Mouse (Mus musculus) spleen, embryonic (tissue): Measurements from ENCODE around the gene Lmln.
"Not testable (repeated sequence)": the region's sequence is repeated elsewhere in the genome, so short reads cannot be mapped to it uniquely, and the experiment has no call there.

ENCODE experiments used
- CTCF ChIA-PET: fragments of 350-600 bp; sonication (Branson Sonifier 250); formaldehyde crosslinking; loops from one replicate; lab custom pipeline; 2022; lab: Charles Lee

Lmln gene

DNA sequence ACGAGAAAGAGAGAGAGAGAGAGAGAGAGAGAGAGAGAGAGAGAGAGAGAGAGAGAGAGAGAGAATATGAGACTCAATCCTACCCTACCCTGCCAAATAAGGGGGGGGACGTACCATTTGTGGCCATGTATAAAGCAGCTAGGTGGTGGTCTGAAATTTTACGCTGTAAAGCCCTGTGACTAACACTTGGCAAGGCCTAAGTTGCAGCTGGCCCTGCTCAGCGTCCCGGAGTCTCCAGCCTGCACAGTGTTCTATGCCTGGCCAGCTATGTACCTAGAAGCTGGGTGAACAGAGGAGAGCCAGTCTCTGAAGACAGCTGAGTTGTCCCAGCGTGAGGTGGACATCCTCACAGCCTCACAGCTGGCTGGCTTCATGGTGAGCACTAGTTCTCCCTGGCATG lies 64.7 kb downstream of the Lmln start:
- CTCF ChIA-PET: interaction anchor here (0.7 kb wide), 1 partner anchor 492 kb away, joined by 7 read pairs; no protein-coding TSS in a partner anchor

DNA sequence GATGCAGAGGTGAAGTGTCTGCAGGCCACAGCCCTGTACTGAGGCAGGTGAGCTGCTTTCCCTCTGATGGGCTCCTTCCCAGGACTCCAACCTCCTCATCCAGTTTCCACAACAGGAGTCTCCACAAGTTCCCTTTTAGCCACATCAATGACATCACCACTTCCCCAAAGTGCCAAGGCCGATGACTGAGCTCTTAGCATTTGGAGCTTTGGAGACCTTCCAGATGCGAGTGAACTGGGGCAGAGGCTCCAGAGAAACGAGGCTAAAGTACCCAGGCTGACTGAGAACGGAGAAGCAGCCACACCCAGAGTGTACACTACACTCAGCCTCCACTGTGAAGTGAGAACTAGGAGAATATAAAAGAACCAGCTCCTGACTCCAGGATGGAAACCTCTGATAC lies 68.4 kb downstream of the Lmln start:
- CTCF ChIA-PET: no interaction called here

DNA sequence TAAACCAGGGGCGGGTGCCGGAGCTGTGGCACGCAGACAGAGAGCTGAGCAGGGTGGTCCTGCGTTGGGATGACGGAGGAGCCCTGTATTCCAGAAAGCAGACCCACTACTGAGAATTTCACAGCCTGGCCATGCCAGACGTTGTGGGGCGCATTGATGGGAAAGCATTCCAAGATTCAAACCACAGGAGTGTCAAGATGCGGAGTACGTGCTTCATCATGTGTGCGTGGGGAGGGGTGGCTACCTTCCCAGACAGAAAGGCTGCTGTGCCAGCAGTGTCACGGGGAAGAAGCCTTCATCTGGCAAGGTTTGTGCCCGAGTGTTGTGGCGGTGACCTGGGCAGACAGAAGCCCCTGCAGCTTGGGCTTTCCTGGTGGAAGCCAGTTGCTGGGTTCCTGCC lies 70.9 kb downstream of the Lmln start:
- CTCF ChIA-PET: no interaction called here

DNA sequence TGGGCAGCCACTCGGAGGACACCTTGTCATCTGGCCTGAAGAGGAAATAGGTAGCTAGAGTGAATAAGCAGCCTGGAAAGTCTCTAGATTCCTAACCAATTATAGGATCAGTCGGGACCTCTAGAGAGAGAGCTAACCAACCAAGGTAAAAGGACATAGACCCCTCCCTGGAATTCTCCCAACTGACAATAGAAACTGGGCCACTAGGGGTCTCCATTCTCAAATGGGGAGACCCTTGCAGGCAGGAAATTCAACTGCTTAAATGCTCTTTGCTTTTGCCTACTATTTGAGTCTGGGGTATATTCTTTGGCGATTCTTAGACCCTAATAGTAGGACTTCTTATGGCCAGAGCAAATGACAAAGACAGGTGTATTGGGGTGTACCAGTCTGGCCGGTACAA lies 72.8 kb downstream of the Lmln start:
- CTCF ChIA-PET: no interaction called here

DNA sequence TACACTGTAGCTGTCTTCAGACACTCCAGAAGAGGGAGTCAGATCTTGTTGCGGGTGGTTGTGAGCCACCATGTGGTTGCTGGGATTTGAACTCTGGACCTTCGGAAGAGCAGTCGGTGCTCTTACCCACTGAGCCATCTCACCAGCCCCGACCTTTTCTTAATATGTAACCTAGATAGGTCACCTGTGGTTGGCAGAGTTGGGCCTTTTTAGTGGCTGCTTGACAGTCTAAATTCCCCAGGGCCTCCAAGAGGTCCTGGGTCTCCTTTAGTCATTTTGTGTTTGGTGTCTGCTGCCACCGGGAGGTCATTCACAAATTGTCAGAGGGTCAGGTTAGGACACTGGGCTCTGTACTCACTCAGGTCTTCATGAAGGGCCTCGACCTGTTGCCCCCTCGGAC lies 76.7 kb downstream of the Lmln start:
- CTCF ChIA-PET: interaction anchor here (0.6 kb wide), 2 partner anchors 126 to 267 kb away, joined by 5 to 8 read pairs; no protein-coding TSS in a partner anchor

DNA sequence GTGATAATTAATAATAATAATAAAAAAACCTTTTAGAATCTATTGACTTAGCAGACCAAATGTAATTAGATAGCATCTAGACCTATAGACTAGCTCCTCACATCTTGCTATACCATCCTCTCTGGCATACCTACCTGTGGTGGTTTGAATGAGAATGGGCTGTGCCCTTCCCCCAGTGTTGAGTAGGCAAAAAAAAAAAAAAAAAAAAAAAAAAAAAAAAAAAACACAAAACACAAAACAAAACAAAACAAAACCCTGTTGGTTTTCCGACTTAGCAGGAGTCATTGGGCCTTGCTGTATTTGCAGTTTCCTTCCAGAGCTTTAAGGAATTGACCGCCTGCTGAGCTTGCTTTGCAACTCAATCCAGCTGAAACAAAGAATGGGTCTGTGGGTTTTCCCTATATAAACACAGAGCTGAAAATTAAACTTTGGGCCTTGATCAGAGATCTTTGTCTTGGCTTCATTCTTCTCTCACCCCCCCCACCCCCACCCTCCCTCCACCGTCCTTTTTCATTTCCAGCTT lies 79.5 kb downstream of the Lmln start:
- CTCF ChIA-PET: no interaction called here

DNA sequence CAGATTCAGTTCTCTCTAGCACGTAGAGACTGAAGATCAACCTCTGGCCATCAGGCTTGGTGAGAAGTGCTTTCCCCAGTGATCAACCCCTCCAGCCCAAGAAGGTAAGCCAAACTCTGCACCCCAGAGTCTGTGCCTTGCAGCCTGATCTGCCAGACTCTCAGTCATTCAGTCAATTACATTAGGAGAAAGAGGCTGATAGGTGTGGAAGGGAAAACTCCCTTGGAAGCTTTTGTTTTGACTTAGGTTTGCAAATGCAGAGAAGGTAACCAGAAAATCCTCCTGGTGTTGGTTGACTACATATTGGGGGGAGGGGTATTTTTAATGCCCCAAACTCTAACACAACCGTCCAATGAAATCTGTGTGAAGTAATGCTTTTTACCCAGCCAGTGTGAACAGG lies 81.1 kb downstream of the Lmln start:
- CTCF ChIA-PET: no interaction called here

DNA sequence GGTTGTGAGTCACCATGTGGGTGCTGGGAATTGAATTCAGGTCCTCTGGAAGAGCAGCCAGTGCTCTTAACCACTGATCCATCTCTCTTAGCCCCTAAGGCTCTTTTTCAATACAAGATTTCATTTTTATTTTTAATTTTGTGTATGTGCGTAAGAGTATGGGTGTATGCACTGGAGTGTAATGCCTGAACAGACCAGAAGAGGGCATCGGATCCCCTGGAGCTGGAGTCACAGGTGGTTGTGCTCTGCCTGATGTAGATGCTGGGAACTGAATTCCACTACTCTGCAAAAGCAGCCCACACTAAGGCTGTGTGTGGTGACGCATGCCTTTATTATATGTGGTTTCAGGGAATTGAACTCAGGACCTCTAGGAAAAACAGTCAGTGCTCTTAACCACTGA lies 83.9 kb downstream of the Lmln start:
- CTCF ChIA-PET: no interaction called here

DNA sequence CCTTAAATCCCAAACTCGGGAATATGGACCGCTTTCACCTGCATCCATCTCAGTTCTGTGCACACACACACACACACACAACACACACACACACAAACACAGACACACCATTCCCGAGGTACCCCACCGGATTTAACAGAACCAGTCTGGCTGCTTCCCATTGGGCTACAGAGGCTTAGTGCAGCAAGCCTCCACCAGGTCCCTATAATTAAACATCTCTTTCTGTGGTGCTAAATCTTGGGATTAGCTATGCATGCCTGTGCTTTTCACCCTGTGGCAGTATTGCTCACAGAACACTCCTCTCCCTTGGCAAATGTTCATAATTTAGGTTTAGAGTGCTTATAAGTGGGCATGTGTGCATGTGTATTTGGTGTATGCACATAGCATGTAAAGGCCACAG lies 85.8 kb downstream of the Lmln start:
- CTCF ChIA-PET: no interaction called here

DNA sequence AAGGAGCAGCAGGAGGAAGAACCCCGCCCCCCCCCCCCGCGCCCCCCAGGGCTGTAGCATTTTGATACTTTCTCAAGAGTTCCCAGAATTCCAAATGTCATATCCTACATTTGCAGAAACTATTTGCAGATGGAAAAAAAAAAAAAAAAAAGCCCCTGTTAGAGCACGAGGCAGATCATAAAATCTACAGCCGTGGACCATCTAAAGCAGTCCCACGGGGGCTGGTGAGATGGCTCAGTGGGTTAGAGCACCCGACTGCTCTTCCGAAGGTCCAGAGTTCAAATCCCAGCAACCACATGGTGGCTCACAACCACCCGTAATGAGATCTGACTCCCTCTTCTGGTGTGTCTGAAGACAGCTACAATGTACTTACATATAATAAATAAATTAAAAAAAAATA lies 88.6 kb downstream of the Lmln start:
- CTCF ChIA-PET: not testable (repeated sequence)

DNA sequence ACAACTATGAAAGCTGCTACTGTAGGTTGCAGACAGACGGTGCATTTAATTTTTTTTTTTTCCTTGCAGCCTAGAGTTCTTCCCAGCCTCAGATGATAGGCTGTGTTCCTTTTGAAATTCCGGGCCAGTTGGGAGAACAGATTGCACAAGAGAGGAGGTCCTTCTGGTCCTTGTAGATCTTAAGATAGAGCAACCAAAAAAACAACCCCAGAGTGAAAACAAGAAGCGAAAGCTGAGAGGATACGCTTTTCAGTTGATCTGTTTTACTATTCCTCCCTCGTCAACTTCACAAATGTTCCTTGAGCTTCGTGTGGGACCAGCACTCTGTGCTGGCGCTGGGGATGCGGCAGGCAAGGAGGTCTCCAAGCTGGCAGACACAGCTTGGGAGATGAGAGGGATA lies 89.2 kb downstream of the Lmln start:
- CTCF ChIA-PET: no interaction called here

DNA sequence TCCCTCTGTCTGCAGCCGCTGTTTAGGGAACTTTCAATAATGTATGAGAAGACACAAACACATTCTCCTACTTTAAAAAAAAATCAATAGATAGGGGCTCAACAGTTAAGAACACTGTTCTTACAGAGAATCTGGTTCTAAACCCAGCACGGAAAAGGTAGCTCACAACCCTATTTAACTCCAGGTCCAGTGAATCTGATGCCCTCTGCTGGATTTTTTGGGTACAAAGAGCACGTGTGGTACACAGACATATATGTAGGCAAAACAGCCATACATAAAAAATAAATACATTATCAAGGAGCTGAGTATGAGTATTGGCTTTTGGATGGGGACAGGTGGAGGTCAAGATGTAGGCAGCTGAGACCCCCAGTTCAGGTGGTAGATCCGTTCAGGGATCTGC lies 92.7 kb downstream of the Lmln start:
- CTCF ChIA-PET: interaction anchor here (0.5 kb wide), 1 partner anchor 40 kb away, joined by 3 read pairs; no protein-coding TSS in a partner anchor

DNA sequence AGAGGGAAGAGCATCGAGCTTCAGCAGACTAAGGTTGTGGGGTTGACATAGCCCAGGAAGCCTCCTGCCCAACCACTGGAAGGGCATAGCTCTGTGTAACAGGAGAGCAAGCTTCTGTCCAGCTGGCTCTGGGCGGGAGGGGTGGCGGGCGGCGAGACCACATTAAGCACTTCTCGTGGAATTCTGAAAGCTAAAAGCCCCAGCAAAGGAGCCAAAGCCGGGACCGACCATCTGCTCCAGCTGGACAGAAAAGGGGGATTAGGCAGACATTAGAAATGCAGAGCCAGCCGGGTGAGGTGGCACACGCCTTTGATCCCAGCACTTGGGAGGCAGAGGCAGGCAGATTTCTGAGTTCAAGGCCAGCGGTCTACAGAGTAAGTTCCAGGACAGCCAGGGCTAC lies 95.7 kb downstream of the Lmln start:
- CTCF ChIA-PET: no interaction called here

DNA sequence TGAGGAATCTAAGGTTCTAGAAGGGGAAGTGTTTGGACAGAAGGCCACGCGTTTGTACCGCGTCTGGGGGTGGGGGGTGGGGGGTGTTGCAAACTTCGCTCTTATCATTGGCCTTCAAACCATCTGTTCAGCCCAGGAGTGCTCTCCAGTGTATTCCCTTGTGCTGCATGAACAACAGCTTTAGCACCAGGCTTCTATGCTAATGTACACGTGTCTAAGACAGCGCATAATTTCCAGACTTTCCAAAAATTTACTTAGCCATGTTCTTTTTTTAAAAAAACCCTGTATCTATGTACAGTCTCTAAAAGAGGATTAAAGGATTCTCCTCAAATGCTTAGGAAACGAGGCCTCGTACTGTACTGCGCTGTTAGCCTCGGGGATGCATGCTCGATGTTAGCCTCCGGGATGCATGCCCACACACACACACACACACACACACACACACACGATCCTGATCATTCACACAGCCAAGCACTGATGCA lies 96.3 kb downstream of the Lmln start:
- CTCF ChIA-PET: no interaction called here

DNA sequence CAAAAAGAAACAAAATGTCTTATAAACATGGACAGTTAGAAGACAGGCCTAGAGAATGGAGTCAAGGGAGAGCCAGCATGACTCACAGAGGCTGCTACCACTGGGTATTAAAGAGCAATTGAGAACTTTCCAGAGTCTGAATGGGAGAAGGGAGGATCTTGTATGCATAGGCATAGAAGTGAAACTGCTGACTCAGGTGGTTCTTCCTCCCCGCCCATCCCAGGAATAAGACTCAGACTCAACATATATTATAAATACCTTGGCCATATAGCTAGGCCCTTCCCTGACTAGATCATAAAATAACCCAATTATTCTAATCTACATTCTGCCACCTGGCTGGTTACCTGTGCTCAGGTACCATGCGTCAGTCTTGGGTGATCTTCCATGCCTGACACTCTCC lies 97.0 kb downstream of the Lmln start:
- CTCF ChIA-PET: no interaction called here

DNA sequence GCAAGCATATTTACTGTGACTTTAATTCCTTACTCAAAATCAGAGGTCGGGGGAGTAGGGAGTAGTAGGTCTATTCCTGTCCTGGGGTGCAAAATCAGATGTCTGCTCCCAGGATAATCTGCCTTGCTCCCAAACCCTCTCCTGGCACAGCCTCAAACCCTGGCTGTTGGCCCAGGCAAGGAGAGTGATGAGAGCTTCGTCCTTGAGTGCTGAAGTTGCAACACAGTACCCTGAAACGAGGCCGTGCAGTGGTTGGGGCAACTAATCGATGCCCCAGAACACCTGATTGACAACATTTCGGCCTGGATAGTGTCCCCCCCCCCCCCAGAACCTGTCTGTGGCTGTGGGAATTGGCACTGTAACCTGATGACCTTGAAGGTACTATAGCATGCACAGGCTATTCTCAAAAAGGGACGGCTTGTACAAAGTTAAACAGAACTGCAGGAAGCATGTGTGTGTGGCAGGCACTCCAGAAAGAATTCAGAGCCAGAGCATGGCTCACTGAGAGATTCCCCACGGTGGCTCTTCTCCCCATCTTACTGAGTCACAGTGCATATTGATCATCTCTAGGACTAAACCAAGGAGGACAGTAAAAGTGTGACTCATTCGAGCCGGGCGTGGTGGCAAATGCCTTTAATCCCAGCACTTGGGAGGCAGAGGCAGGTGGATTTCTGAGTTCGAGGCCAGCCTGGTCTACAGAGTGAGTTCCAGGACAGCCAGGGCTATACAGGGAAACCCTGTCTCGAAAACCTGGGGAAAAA lies 101.2 kb downstream of the Lmln start:
- CTCF ChIA-PET: no interaction called here

DNA sequence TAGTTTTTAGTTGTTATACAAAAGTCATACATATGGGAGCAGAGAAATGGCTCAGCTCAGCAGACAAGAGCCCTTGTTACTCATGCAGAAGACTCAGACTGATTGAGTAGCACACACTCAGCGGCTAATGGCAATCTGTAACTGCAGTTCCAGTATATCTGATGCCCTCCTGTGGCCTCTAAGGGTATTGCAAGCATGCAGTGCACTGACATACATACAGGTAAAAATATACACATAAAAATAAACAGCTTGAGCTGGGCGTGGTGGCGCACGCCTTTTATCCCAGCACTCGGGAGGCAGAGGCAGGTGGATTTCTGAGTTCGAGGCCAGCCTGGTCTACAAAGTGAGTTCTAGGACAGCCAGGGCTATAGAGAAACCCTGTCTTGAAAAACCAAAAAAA lies 104.0 kb downstream of the Lmln start:
- CTCF ChIA-PET: not testable (repeated sequence)

DNA sequence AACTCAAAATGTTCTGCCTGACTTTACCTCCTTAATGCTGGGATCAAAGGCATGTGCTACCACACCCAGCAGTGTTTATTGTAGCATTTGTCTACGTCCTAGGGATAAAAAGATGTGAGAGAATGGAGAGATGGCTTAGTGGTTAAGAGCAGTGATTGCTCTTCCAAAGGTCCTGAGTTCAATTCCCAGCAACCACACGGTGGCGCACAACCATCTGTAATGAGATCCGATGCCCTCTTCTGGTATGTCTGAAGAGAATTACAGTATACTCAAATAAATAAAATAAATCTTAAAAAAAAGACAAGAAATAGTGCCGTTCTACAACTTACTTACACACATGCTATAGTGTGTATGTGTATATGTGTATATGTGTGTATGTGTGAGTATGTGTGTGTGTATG lies 105.2 kb downstream of the Lmln start:
- CTCF ChIA-PET: no interaction called here

DNA sequence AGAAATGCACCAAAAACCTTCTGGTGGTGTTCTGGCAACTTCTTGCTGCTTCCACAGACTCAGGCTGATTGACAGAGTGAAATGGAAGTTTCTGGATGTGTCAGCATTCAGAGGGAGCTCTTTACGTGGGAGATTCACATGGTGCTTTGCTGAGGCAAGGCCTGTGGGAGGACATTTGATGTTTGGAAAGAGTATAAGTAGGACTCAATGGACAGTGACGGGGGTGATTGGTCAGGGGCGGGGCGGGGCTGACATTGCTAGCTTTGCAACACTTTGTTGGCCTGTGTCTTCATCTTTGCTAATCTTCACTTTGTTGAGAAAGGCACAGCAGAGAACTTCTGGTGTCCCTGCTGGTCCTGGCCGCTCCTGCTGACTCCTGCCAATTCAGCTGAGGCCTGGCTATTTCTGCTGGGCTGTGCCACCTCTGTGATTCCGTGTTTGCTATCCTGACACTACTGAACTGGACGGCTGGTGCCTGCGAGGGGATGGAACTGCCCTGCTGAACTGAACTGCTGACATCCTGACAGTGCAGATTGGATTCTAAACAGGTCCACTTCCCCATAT lies 107.2 kb downstream of the Lmln start:
- CTCF ChIA-PET: interaction anchor here (0.5 kb wide), 1 partner anchor 265 kb away, joined by 4 read pairs; no protein-coding TSS in a partner anchor

DNA sequence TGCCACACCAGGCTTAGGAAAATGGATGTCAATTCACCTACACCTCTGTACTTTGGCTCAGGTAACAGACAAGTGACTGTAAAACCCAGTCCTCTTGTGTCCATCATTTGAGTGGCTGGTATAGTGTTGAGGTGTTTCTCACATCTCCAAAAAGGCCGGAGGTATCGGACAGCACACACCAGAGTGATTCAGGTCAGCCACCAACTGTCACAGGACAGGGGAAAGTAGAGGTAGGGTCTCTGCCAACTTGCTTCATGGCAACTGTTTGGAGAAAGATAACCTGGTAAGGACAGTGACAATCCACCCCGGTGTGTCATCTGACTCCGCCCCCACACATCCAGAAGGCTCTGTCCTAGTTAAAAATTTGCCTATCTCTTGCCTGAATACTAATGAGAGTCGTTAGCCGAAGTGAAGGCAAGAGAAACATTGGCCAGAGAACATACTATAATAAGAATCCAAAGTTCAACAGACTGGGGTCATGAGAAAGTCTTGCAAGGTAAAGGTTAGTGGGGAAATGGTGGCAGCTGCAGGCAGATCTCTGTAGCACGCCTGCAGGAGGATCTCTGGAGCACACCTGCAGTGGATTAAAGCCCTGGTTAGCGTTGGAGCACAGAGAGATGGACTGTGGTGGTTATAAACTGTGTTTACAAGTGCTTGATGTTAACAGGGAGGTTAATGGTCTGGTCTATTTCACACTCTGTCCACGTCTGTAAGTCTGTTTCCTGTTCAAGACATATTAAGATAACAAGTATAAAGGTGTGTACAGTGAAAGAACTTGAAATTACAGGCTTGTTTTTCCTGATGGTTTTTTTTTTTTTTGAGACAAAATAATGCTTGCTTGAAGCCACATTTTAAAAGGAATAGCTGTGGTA lies 108.6 kb downstream of the Lmln start:
- CTCF ChIA-PET: no interaction called here

DNA sequence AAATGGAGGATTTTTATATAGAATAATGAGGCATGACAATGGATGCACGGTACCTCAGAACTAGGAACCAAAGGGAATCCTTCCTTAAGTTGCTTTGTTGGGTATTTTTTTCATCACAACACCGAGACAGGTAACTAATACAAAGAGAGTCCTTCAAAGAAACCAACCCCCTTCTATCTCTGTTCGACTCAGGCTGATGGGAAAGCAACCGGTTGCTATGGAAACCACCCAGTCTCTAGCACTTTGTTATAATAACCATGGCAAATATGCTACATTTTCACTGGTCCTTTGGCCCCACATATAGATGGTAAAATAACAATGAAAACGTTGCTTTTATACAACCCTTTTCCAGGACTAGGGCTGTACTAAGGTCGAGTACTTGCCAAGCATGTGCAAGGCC lies 109.5 kb downstream of the Lmln start:
- CTCF ChIA-PET: no interaction called here

DNA sequence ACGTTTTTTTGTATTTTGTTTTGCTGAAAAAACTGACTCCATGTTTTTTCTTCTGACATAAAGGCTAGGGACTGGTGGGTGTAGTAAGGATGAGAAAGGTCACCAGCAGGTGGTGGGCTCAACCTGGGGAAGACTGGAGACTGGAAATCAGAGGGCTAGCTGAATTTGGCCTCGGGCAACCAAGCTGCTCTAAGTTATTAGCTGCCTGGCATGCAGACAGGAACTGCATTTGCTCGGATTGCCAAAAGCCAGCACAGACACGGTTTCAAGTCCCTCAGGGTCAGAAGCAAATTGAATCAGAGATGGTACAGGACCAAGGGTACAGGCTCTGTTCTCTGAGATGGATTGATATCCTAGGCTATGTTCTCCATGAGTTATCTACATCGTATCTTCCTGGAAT lies 110.8 kb downstream of the Lmln start:
- CTCF ChIA-PET: no interaction called here
